Mouse (Mus musculus) ZHBTc4 (cell line): ENCODE measurements at regions not wholly inside any gene's neighbourhood (a gene's known extent, or its start where the extent isn't known, plus 50 kb on each side); places are given as distances from the start of the nearest gene placed in this dataset.
A peak's percentile ranks its signal among the peaks of the same experiment; 100 is the strongest.

Experiments used
- DNase-seq: peaks from one replicate; pipeline ENCODE4 v3.0.0-alpha.2; 2011; ENCODE audit warnings: low read depth, low spot score

GRCm38 (mm10) chr5:120313984-120314383, 117.5 kb upstream of the Lhx5 start:
- no peak for DNase-seq

GRCm38 (mm10) chr5:120315116-120315515, 116.4 kb upstream of the Lhx5 start:
- DNase-seq: no peak

GRCm38 (mm10) chr5:120318951-120319350, 112.5 kb upstream of the Lhx5 start:
- DNase-seq: no peak

DNA sequence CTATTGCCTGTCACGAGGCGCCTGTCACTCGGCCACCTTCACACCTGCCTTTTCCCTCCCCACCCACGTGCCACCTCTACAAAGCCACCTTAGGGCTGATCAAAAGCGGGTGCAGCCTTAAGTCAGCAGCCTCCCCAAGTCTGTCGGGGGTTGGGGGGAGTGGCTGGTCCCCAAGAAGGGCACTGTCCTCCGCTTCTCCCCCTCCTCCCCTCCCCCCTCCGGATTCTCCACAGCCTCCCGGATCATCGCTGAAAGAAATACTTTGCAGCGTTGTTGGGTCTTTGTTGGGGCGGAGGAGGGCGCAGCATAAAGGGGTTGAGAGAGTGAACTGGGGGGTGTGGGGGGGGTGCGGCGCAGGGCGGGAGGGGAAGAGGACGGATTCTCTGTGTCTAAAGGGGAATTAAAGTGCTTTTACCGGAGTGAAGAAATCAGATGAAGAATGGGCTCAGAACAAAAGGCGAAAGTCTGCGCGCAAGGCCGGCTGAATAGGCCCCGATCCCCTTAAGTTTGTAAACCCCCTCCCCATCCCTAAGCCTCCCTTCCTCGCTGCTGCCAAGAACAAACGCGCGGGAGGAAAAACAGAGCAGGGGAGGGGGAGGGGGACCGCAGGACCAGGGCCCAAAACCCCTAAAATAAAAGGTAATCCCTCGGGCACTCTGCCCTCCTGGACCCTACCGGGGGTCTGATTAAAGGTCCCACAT, 109.3 kb upstream of the Lhx5 start:
- peak; percentile 31 for DNase-seq

DNA sequence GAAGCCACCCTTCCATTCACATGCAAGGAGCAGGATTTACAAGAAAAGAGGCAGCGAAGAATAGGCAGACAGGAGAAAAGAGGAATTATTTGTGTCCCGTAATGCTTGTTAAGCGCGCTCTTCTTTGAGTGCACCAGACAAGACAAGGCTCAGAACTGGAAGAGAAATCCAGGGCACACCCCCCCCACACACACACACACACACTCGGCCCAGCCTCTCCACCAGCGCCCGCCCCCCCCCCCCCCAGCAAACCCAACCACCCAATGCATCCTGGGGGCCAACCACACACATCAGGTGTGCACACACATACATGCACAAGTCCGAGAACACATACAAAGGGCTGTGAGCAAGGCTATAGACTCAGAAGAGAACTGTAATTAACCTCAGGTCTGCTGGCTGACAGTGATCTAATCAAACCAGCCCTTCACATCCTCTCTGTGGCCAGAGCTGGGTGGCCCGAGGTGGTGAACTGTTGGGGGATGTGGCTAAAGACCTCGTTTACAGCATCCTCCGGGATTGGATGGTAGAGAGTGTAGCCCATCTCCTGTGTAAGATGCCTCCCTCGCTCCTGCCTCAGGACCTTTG, 108.7 kb upstream of the Lhx5 start:
- DNase-seq: no peak

DNA sequence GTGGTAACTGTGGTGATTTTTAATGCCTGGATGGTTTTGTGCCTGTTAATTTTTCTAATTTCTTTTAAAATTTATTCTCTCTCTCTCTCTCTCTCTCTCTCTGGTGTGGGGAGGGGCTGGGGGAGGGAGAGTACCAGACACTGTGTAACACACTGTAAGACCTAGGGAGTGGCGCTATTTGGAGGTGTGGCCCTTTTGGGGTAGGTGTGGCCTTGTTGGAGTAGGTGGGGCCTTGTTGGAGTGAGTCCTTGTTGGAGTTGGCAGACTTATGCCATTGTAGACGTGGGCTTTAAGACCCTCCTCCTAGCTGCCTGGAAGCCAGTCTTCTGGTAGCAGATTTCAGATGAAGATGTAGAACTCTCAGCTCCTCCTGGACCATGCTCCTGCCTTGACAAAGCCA, 107.4 kb upstream of the Lhx5 start:
- DNase-seq: peak; percentile 51

GRCm38 (mm10) chr5:120325386-120325910, 106.1 kb upstream of the Lhx5 start:
- no peak for DNase-seq

DNA sequence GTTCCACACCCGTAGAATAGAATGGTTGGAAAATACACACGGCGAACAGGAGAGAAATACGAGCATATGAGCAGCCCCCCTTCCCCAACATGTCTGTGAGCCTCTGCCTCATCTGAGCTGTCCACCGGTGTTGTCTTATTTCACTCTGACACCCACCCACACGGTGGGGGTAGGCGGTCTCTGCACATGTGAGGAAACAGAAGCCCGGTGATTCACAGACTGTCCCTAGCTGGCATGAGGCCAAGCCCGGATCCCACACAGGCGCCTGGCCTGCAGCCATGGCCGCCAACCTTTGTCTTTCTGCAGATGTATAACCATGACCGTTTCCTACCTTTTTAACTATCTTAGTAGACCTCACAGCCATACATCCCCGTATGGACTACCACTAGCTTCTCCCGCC, 99.5 kb upstream of the Lhx5 start:
- peak; percentile 26 for DNase-seq

GRCm38 (mm10) chr5:120339162-120339561, 92.3 kb upstream of the Lhx5 start:
- DNase-seq: no peak

- no peak for DNase-seq
Measured at GRCm38 (mm10) chr5:120340696-120341231, 90.7 kb upstream of the Lhx5 start.

GRCm38 (mm10) chr5:120350461-120350860, 81.0 kb upstream of the Lhx5 start:
- no peak for DNase-seq

DNA sequence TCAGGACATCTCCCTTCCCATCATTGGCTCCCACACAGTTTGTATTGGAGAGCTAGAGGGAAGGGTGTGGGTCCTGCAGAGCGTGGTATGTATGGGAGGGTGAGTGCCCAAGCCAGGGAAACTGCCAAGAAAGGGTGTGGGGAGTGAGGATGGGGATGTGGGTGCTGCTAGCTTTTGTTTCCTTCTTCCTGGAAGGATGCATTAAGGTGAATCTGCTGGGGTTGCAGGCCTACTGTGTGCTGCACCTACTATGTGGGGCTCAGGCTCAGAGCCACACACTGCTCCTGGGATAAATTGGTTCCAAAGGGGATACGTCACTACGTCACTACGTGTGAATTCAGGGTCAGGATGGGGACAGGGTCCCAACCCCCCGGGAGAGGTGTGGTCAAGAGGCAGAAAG, 79.7 kb upstream of the Lhx5 start:
- DNase-seq: no peak

DNA sequence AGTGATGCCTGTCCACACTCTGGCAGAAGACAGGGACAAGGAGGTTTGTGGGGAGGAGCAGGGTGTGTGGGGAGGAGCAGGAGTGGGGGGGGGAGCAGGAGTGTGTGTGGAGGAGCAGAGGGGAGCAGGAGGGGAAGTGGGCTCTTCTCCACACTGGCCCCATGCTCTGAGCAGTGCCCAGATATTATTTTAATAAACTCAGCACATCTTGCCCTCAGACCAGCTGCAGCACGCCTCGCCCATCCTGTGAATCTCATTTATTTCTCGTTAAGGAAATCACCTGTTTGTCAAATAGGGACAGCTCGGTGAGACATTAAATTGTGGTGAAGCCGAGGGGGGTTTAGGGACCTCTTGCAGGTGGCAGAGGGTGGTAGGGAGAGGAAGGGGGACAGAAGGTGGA, 77.8 kb upstream of the Lhx5 start:
- no peak for DNase-seq

DNA sequence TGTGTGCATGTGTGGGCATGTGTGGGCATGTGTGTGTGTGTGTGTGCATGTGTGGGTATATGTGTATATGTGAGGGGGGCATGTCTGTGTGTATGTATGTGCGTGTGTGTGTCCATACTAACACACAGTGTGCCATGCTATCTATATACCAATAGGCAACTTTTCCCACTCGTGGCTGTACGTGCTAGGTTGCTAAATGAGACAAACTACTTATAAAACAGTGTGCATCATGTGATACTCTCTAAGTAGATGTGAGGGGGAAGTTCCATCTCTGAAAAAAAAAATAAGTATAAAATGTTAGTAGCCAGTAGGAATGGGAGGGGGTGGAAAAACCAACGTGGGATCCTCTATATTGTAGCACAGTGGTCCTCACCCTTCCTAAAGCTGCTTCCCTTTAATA, 74.5 kb upstream of the Lhx5 start:
- DNase-seq: no peak

DNA sequence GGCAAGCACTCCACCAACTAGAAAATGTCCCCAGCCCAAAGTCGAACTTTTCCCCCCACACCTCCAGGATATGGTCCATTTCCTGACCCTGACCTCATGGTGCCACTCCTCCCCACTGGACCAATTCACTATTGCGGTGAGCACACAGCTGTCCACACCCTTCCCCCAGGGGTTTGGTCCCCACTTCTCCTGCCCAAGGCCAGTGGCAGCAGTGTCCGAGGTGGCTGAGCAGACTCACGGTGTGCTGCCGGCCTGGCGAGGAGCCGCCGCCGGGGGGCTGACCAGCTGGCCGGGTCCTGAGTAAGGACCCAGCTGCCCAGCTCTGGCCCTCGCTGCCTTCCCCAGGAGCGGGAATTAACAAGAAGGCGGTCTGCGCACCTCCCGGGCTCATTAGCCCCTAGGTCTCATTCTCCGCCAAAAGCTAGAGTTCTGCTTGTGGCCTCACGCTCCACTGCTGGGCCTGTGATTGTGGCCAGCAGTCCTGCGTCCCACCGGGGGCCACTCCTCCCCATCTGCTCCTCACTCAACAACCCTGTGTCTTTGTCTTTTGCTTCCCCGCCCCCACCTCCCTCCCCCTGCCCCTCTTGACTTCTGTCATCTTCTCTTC, 73.3 kb upstream of the Lhx5 start:
- no peak for DNase-seq

- no peak for DNase-seq
Measured at GRCm38 (mm10) chr5:120365950-120366467, 65.5 kb upstream of the Lhx5 start.

DNA sequence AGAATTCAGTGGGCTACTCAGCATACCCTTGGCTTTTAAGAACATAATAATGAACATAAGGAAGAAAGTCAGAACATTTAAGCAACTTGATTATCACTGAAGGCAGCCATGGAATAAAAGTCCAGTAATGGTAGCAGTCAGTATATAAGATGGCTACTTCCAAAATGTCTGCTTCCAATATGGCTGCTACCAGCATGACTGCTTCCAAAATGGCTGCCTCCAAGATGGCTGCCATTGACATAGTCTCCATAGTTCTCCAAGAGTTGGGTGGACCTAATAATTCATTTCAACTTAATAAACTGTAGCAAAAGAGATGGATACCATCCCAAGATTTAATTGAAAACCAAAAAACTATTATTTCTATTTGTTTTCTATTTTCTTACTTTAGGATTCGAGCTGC, 62.7 kb upstream of the Lhx5 start:
- DNase-seq: no peak

GRCm38 (mm10) chr5:120371176-120371819, 60.2 kb upstream of the Lhx5 start:
- DNase-seq: peak; percentile 24

DNA sequence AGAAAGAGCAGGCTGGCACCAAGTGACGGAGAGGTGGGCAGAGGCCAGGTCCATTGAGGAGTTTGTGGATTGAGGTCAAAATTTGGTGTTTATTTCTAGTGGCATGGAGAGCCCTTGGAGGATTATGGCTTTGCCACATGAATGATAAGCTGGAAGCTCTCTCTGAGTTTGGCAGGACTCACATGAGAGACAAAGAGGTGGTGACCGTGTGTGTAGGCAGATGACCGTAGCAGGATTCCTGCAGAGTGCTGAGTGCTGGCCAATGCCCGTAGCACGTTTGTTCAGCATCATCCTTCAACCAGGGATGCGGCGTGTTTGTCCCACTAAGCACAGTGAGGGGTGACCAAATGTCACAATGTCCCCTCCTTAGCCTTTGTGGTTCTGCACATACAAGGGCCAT, 58.1 kb upstream of the Lhx5 start:
- DNase-seq: no peak
